Mouse (Mus musculus): ENCODE measurements at regions not wholly inside any gene's neighbourhood (a gene's known extent, or its start where the extent isn't known, plus 50 kb on each side); places are given as distances from the start of the nearest gene placed in this dataset.

DNA sequence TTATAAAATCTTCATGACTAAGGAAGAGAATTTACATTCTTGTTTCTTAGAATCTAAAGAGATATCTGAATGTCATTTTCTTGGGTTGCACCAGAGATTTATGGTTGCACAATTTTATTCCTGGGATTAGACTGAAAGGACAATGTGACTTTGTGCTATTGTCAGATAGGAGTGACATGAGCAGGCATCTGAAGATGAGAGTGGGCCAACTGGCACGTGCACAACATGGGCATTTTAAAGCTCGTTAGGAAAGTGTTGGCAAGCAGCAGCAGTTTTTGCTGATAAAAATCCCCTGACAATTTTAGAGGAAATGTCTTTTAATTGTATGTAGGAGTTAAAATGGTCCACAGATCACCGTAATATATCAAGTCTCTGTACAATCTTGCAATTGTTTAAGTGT lies 178.9 kb upstream of the Tecrl start:
- DNase-seq = no peak

DNA sequence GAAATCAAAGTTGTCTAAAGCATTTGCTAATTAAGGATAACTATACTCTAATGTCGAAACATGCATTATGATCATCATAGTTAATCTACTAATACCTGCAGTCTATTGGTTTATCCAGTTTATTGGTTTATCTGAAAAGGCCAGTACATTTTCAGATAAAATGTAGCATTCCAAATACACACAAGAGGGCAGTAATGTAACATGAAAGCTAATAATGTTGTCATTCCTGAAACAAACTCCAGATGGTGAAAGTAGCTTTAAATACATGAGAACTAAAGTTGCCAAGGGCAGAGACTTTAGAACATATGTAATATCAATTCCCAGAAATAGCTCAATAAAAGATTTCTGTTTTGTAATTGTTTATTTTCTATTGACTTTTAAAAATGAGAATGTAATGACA lies 163.7 kb upstream of the Tecrl start:
- DNase-seq = no peak

DNA sequence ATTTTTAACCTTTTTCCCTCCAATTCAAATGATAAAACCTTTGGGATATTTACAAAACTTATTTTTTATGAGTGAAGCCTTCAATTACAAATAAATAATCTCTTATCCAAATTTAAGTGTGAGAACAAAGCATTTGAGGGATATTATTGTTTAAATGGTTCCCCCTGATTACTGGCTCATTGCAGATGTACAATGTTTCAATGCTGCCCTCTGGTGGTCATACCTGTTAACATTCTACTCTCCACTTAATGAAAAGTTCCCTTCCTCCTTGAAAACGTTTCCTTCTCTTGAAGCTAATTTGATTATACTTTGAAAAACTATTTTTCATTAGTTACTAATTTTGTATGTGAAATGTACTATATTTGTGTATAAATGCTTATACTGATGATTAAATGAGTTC lies 129.1 kb upstream of the Tecrl start:
- DNase-seq = peak; percentile 42

DNA sequence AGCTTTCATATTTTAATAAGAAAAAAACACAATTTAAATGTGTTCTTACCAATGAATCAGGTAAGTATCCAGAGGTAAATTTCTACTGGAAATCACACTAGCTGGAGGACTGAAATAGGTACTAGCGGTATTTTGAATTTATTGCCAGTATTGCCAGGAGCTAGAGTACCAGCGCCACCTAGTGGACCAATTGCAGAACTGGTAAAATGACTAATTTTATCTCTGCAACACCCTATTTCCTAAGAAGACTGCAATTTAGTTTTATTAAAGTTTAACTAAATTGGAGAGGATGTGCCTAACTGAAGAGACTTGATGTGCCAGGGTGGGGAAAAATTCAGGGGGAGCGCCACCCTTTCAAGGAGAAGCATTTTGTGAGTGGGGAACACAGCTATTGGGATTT lies 85.3 kb upstream of the Tecrl start:
- DNase-seq = peak; percentile 46

DNA sequence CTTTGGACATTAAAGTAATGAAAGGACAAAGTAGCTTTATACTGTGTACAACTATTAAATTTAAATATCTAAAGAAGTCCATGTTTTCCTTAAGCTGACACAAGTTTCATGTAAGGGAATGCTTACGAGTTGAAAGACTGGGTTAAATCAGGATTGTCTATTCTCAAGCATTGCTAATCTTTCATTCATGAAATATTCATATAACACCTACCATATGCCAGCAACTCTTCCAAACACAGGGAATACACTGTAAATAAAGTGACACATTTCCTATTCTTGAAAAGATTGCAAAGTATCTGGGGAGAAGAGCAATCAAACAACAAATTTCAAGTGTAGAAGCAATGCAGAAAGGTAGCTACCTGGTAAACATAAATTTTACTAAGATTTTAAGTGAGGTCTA lies 81.5 kb upstream of the Tecrl start:
- DNase-seq = no peak

DNA sequence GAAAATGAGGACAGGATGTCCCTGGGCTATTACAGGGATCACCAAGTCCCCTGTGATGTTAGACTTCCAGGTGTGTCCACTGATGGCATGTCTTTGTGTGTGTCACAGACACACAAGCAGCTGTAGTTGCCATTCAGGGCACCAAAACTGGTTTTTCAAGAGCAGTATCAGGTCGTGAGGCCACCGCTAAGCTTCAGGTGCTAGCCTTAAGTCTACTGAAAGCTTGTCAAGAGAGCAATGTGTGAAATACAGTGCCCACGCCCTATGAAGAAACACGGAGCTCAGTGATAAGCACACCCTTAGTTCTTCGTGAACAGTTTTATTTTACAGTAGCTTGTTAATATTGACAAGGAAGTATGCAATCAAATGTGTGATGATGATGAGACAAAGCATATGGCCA lies 66.7 kb upstream of the Tecrl start:
- DNase-seq = no peak

DNA sequence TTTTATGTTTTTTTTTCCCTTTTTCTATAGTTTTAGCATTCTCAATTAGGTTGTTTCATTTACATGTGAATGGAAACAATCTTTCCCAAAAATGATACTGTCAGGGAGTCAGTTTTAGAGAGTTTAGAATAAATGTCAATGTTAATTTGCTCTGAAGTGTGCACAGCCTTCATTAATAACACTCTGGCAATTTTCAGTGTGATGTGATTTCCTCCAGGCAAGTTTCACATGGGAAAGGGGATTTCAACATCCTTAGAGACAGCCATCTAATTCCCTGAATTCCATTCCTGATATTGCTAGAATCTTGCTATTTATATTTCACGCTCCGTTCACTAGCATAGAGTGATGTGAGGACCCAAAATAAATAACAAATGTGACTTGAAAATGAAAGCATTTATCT lies 55.2 kb upstream of the Tecrl start:
- no peak for DNase-seq

DNA sequence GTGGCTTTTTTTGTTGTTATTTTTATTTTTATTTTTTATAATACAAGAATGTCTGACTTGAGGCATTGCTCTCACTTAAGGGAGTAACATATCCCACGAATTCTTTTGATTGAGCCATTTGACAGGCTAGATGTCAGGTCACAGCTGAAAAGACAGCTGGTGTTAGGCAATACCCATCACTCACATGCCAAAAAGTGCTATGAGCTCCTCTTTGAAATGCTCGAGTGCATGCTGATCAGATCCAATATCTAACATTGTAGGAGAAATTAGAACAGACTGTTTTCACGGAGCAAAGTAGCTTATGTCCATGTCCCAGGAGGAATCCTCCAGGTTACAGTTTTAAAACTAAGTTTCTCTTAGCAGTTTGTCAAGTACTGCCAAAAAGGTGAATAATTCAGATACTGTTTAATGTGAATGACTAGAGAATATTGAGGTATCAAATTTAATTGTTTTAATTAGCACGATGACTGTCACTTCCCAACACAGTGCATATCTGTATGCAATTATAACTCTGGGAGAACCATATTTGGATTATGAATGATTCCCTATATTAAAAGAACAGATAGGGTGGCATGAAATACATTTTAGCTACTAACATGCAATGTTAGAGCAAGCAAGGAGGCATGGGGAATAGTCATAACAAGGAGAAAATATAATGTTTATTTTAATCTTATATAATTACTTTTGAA lies 50.4 kb upstream of the Tecrl start:
- peak; percentile 45 for DNase-seq

Measured in lung, postnatal 36 days (tissue).